Mouse (Mus musculus): ENCODE data around the gene Ahdc1. TPM values are rescaled to one million over a fixed set of nuclear protein-coding genes. Genes with fewer than 3 reads are reported as not detected.

Gene Ahdc1
- polyA plus RNA-seq, 1 experiment, result 23.9 TPM

DNA sequence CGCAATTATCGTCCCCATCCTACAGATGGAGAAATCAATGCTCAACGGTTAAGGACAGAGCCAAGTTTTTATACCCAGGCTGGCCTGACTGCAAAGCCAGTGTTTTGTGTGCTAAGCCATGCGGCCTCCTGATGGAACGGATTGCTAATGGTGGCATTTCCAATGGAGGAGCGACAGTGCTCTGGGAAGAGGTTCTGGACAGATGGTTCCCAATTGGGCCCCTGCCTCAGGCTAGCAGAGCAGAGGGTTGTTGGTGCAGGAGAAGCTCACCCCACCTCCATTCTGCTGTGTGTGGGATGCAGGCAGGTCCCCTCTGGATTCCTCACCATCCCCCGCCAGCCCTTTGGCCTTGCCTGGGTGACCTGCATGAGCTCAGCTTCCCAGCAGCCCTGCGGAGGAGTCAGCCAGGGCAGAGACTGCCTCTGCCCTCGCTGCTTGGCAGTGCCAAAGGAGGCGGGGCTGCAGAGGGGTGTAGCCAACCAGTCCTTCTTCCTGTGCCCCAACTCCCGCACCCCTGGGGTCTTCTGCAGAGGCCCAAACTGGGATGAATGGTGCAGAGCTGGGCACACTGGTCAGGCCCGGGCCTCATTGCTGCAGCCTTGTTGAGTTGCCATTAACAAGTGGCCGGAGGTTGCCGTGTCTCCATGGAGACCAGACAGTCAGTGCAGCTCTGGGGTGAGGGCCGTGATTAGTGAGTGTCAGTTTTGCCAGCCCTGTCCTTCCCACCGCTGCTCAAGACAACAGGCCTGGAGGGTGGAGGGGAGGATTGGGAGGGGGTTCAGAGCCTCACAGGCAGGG lies 84.1 kb downstream of the Ahdc1 start:
- no peak for TF ChIP-seq GATA1 (IDR thresholded peaks at IDR 0.05; ENCODE audit: low read length)

DNA sequence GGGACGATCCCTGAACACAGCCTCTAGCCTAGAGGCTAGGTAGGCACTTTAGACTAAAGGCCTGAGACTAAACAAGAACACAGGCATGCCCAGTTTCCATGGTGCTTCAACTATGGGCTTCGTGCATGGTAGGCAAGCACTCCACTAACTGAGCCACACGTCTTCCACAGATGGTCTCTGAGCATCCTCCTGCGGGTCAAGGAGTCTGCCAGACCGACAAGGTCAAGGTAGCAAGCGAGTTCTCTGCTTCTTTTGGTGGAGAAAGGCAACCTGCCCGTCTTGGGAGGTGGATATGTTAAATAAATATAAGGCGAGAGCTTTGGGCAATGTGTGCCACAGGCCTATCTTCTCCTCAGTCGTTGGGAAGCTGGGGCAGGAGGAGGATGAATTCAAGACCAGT lies 90.7 kb downstream of the Ahdc1 start:
- TF ChIP-seq GATA1 (IDR thresholded peaks at IDR 0.05; ENCODE audit: low read length), result no peak

DNA sequence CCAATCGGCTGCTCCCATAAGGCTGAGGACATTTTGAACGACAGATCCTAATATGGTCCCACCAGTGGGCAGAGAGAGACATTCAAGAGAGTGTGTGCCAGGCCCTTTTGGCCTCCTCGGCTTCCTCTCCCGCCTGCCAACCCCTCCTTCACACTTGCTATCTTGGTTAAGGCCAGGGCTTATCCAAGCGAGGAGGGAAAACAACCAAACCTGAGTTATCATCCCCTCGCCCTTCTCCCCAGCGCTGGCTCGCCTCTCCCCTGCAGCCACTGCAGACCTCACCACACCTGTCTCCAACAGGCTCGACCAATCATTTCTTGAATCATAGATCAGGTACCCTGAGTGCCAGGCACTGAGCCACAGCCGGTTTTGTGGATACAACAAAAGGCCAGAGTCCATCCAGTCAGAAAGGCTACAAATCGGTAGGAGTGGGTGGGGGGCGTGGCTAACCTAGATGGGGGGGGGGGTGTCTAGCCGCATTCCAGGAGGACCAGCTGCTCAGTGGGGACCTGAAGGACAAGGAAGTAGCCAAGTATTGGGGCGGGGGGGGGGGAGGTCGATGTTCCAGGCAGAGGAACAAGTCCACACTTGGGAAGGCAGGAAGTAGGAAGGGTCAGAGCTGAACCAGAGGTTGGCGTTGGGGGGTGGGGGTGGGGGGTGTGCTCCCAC lies 92.6 kb downstream of the Ahdc1 start:
- TF ChIP-seq GATA1 (IDR thresholded peaks at IDR 0.05; ENCODE audit: low read length), result no peak

DNA sequence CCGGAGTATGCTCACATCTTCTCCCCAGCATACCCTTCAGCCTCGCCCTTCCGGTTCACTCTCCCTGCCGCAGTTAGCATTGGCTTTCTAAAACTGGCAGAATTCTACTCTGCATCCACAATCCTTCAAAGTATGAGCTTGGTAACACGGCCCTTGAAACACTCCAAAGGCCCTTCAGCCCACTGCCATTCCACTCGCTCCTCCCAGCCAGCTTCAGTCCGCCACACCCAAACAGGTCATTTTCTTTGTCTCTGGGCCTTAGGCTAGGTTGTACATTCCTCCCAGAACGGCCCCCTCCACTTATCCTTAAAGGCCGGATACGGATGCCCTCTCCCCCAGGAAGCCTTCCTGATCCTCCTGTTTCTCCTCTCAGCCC lies 93.1 kb downstream of the Ahdc1 start:
- no peak for TF ChIP-seq GATA1 (IDR thresholded peaks at IDR 0.05; ENCODE audit: low read length)

DNA sequence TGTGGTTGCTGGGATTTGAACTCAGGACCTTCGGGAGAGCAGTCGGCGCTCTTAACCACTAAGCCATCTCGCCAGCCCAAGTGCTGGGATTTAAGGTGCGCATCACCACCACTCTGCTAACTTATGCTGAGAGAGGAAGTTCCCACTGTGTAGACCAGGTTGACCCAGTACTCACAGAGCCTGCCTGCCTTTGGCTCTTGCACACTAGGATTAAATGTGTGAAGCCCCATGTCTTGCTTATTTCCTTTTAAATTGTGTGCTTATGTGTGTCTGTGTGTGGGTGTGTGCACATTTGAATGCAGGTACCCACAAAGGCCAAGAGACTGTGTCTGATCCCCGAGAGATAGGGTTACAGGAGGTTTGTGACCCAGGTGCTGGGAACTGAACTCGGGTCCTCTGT lies 95.6 kb downstream of the Ahdc1 start:
- no peak for TF ChIP-seq GATA1 (IDR thresholded peaks at IDR 0.05; ENCODE audit: low read length)

DNA sequence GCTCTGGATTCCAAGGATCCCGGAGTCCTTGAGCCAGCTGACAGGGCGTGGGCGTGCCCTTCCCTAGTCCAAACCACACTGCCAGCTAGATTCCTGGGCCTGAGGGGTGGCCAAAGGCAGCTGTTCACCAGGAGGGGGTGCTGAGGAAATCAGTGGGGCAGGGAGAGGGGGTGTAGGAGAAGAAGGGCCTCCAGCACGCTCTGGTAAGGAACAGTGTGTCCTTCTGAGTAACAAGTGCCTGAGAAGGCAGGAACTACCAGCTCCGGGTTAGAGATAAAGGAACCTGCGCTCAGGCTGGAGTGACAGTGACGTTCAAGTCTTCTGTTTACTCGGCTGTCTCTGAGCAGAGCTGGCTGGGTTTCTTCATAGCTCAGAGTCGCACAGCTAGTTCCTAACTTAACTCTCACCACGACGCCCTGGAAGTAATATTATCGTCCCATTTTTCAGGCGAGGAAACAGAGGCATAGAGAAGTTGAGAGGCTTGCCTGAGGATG lies 96.8 kb downstream of the Ahdc1 start:
- no peak for TF ChIP-seq GATA1 (IDR thresholded peaks at IDR 0.05; ENCODE audit: low read length)

DNA sequence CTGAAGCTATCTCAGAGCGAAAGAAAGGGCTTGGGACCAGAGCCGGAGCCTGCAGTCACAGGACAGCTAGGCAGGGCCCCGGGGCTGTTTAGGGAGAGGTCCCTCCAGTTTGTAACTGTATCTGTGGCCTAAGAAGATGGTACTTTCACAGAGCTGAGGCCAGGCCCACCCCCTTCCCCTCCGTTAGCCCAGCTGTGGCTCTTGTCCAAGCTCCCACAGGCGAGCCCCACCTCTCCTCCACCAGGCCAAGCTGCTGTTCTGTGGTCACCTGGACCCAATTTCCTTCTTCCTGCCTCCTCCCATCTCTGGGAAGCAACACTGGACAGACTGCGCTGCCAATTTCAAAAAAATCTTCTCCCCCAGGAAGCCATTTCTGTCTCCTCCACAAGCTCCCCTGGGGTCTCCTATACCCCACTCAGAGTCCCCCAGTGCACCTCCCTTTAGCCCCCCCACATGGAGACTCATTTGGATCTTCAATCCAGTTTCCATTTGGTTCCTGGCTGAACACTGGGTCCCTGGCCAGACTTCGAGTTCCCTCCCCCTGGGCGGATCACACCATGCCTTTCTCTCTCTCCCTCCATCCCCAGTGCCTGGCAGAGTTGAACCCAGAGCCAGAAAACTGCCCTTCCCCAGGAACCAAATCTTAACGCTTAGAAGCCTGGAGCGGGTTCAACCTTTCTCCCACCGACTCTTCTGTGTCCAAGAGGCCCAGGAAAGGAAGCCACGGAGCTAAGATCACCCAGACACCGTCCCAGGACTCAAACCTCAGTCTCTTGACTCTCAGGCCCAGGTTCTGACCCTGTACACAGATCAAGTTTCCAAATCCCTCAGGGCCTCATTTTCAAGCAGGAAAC lies 97.6 kb downstream of the Ahdc1 start:
- no peak for TF ChIP-seq GATA1 (IDR thresholded peaks at IDR 0.05; ENCODE audit: low read length)

DNA sequence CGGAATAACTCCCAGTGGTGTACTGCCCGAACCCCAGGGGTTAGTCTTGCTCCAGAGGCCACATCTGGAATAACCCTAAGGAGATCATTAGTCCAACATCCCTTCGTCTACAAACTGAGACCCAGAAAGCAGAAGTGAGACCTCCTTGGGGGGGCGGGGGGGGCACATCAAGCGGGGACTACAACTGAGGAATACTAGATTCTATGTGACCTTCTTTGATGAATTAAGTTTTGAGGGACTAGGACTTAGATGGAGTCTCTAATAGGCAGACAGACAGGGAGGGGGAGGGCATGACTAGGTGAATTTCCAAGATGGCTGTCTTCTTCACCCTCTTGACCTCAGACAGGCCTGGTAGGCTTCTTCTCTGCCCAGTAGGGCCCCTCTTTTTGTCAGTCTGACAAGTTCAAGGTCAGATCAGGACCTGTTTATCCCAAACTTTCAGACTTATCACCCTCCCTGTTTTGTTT lies 98.3 kb downstream of the Ahdc1 start:
- no peak for TF ChIP-seq GATA1 (IDR thresholded peaks at IDR 0.05; ENCODE audit: low read length)

DNA sequence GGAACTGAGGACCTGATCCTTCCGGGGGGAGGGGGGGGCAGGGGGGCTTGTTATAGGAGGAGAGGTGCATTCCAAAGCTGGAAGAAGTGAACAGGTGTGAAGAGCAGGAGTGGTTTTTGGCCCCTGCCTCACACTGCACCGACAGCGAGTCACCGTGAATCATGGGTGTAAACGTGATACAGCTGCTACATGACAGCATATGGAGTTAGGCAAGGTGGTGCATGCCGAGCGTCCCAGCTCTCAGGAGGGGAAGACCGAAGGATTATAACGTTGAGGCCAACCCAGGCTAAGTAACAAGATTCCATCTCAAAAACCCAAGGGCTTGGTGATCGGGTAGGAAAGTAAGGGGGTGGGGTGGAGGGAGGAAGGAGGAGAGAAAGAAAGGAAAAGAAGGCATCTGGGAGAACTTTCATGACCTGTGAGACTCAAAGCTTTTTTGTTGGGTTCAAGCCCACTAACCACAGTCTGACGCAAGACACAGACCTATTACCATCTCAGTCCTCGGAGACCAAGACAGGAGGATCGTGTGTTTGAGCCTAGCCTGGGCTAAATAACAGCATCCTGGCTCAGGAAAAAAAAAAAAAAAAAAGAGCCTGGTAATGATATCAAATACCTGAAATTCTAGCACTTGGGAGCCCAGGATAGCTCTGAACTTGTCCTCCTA lies 101.2 kb downstream of the Ahdc1 start:
- no peak for TF ChIP-seq GATA1 (IDR thresholded peaks at IDR 0.05; ENCODE audit: low read length)

DNA sequence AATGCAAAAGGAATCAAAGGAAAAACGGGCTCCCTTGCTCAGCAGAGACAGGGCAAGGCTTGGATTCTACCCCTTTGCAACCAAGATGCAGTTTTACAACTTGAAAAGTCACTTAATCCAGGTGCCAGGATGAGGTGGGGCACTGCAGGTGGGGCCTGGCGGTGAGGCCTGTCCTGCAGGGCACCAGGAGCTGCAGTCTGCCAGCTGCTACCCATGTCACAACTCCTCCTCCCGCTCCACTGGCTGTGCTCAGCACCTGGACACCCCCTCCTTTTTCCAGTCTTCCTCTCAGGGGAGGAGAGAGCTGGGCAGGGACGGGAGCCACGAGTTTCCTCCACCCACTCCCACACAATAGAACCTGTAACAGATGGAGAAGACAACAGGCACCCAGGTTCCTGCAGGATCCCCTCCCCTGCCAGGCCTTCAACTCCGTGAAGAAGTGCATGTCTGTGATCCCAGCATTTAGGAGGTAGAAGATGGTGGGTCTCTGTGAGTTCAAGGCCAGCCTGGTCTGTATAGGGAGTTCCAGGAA lies 102.4 kb downstream of the Ahdc1 start:
- TF ChIP-seq GATA1 (IDR thresholded peaks at IDR 0.05; ENCODE audit: low read length), result no peak

DNA sequence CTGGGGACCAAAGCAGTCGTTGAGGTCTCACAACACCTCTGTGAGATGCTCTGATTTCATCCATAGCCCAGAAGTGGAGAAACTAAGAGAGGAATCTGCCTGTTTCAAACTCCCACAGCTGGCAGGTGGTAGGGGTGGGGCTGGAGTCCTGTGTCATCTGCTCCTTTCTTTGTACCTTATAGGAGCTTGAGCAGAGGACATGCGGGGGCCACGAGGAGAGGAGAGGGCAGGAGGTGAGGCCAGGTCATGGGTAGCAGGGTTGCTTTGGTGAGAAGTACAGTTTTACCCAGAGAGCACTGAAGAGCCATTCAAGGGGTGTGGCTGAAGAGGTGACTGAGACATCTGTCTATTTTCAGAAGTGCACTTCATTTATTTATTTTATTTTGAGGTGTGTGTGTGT lies 103.7 kb downstream of the Ahdc1 start:
- TF ChIP-seq GATA1 (IDR thresholded peaks at IDR 0.05; ENCODE audit: low read length), result no peak

DNA sequence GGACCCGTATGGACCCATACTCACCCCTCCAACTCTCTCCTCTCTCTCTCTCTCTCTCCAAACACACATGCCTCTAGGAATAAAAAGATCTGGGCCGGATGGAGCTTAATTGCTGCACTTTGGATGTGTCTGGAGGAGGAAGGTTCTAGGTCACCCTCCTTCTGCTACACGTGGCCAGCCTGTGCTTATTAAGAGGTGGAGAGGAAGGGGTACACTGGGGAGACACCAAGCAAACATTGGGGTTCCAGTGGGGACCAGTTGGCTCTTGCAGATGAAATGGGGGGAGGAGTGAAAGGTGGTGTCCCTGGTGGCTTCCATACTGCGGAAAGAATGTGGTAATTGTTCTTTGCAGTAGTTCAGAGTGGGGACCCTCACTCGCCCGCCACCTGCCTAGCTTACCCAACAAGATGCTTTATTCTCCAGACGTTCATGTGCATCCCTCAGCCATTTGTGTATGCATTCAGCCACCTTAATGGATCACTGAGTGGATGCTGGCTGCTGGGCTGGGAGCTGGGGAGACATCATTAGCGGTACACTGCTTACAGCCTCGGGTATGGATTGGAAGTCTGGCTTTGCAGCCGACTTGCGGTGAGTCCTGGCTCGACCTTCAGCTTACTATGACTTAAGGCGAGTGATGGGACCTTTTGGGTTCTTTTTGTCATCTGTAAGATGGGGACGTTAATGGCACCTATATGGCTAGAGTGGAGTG lies 104.8 kb downstream of the Ahdc1 start:
- no peak for TF ChIP-seq GATA1 (IDR thresholded peaks at IDR 0.05; ENCODE audit: low read length)

DNA sequence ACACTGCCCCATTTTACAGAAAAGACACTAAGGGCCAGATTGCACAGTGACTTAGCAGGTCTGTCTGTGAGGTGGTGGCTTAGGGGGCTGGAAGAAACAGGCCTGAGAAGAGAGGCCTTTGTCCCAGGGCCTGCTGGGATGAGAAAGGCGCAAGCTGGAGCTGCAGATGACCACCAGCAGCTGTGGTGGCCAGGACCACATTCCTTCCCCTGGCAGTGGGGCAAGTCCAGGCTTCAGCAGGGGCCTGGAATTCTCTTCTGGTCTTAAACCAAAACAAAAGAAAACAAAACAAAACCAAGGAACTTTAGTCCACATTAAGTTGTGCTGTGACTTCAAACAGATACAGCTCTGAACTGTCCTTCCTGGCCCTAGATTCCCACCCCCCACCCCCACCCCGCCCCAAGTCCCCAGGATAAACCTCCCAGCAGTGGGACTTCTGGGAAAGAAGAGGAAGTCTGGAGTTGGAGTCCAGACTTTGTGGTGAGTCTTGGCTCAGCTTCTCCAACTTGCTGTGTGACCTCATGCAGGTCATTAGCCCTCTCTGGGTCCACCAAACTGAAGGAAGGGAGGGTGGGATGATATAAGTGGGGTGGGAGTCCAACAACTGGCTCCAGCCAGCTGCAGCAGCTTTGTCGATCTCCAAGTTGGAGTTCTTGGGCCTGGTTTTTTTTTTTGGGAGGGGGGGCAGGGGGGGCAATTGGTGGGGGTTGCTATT lies 105.9 kb downstream of the Ahdc1 start:
- TF ChIP-seq GATA1 (IDR thresholded peaks at IDR 0.05; ENCODE audit: low read length), result no peak
